Mouse (Mus musculus): ENCODE results near the gene Cyp46a1.

- TF ChIP-seq EP300 (IDR thresholded peaks at IDR 0.05; ENCODE audit: low read depth), result no peak
- TF ChIP-seq CTCF (IDR thresholded peaks at IDR 0.05; ENCODE audit: low read depth), result no peak
Measured at GRCm38 (mm10) chr12:108350931-108351330, 16.8 kb downstream of the Cyp46a1 start.

Data from heart, postnatal 0 days (tissue).